Mouse (Mus musculus): ENCODE data around the gene Gatad2b. TPM values are rescaled to one million over a fixed set of nuclear protein-coding genes. Genes with fewer than 3 reads are reported as not detected.
A peak's percentile ranks its signal among the peaks of the same experiment; 100 is the strongest.

The Gatad2b gene
- polyA plus RNA-seq, 1 experiment from 2014 or later, result 3.9 TPM

GRCm38 (mm10) chr3:90374368-90374767 is 81.4 kb downstream of the Gatad2b start:
- ATAC-seq (ENCODE audit: low read depth), result no peak
- peaks cover 2% of the 10 kb centered on the region; the same call in 1 of the 2 replicates for H3K4me1 ChIP-seq (ENCODE audit: control insufficient read depth, low read depth, low read length)
- no peaks in the 10 kb centered on the region for H3K9me3 ChIP-seq (replicated peaks; ENCODE audit: control insufficient read depth, low read length)
- H3K36me3 ChIP-seq (ENCODE audit: control insufficient read depth, insufficient read depth), result no peaks in the 10 kb centered on the region
- H3K4me2 ChIP-seq (ENCODE audit: low read depth, low read length), result no peak overlapping the region
- no peaks in the 10 kb centered on the region for H3K27me3 ChIP-seq (ENCODE audit: control insufficient read depth, insufficient read depth, low read depth, low read length)
- no peak overlapping the region for H3K9ac ChIP-seq (ENCODE audit: low read depth, low read length)
- no peak overlapping the region for H3K27ac ChIP-seq (ENCODE audit: low read length)
- H3K4me3 ChIP-seq (ENCODE audit: low read depth, low read length), result no peak overlapping the region
- 67% methylated on average over 4 of the region's 4 CpGs for WGBS (ENCODE audit: insufficient replicate concordance)

GRCm38 (mm10) chr3:90375562-90376246 is 82.7 kb downstream of the Gatad2b start:
- no peaks in the 10 kb centered on the region for H3K27me3 ChIP-seq (ENCODE audit: control insufficient read depth, insufficient read depth, low read depth, low read length)
- WGBS (ENCODE audit: insufficient replicate concordance), result 45% methylated on average over 3 of the region's 3 CpGs
- no peak overlapping the region for H3K4me3 ChIP-seq (ENCODE audit: low read depth, low read length)
- H3K9ac ChIP-seq (ENCODE audit: low read depth, low read length), result no peak overlapping the region
- H3K27ac ChIP-seq (ENCODE audit: low read length), result no peak overlapping the region
- no peak for ATAC-seq (ENCODE audit: low read depth)
- H3K4me1 ChIP-seq (ENCODE audit: control insufficient read depth, low read depth, low read length), result peaks cover 2% of the 10 kb centered on the region; the same call in 1 of the 2 replicates
- no peaks in the 10 kb centered on the region for H3K9me3 ChIP-seq (replicated peaks; ENCODE audit: control insufficient read depth, low read length)
- no peaks in the 10 kb centered on the region for H3K36me3 ChIP-seq (ENCODE audit: control insufficient read depth, insufficient read depth)
- H3K4me2 ChIP-seq (ENCODE audit: low read depth, low read length), result no peak overlapping the region

DNA sequence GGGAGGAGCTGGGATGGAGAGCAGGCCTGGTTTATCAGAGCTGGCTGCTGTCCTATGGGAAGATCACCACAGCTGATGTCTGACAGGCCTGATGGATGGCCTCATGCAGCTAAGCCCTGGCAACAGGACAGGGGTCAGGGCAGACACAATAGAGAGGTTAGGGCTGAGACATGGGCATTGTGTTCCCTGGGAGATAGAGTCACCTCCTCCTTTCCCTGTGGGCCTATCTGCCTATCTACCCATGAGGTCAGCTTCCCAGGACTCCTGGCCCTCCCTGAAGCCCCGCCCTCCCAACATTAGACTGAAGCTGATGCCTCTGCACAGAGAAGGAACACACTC is 83.2 kb downstream of the Gatad2b start:
- Histone ChIP-seq H3K9ac (ENCODE audit: low read depth, low read length) (no peak overlapping the region), H3K4me1 (ENCODE audit: control insufficient read depth, low read depth, low read length) (peaks cover 2% of the 10 kb centered on the region; the same call in 1 of the 2 replicates), H3K27ac (ENCODE audit: low read length) (no peak overlapping the region), H3K4me3 (ENCODE audit: low read depth, low read length) (no peak overlapping the region), H3K36me3 (ENCODE audit: control insufficient read depth, insufficient read depth) (no peaks in the 10 kb centered on the region), H3K27me3 (ENCODE audit: control insufficient read depth, insufficient read depth, low read depth, low read length) (no peaks in the 10 kb centered on the region), H3K4me2 (ENCODE audit: low read depth, low read length) (no peak overlapping the region), H3K9me3 (replicated peaks; ENCODE audit: control insufficient read depth, low read length) (no peaks in the 10 kb centered on the region)
- peak; percentile 52 for ATAC-seq (ENCODE audit: low read depth)
- 67% methylated on average over 1 of the region's 1 CpGs for WGBS (ENCODE audit: insufficient replicate concordance)

DNA sequence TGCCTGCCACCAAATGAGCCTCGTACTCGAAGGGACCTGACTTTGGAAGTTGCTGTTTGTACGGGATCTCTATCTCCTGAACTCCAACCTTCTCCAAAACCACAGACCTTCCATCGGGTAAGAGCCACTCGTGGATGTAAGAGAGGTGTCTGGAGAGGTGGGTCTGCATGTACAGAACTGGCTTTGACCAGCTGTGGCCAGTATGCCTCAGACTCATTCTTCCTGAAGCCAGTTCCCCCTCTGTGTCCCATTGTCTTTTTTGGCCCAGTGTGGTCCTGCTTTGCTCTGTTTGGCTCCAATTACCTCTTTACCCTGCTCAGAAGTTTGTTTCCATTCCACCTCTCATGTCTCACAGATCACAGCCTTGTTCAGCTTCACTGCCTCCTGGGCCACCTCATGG is 85.5 kb downstream of the Gatad2b start:
- 56% methylated on average over 5 of the region's 5 CpGs for WGBS (ENCODE audit: insufficient replicate concordance)
- Histone ChIP-seq H3K27ac (ENCODE audit: low read length) (no peak overlapping the region), H3K4me1 (ENCODE audit: control insufficient read depth, low read depth, low read length) (peaks cover 2% of the 10 kb centered on the region; the same call in 1 of the 2 replicates), H3K36me3 (ENCODE audit: control insufficient read depth, insufficient read depth) (no peaks in the 10 kb centered on the region), H3K9me3 (replicated peaks; ENCODE audit: control insufficient read depth, low read length) (no peaks in the 10 kb centered on the region), H3K4me3 (ENCODE audit: low read depth, low read length) (no peak overlapping the region), H3K27me3 (ENCODE audit: control insufficient read depth, insufficient read depth, low read depth, low read length) (no peaks in the 10 kb centered on the region), H3K4me2 (ENCODE audit: low read depth, low read length) (no peak overlapping the region), H3K9ac (ENCODE audit: low read depth, low read length) (no peak overlapping the region)
- ATAC-seq (ENCODE audit: low read depth), result no peak

GRCm38 (mm10) chr3:90381727-90382126 is 88.7 kb downstream of the Gatad2b start:
- peaks cover 6% of the 10 kb centered on the region for H3K4me1 ChIP-seq (ENCODE audit: control insufficient read depth, low read depth, low read length)
- H3K9ac ChIP-seq (ENCODE audit: low read depth, low read length), result no peak overlapping the region
- no peaks in the 10 kb centered on the region for H3K36me3 ChIP-seq (ENCODE audit: control insufficient read depth, insufficient read depth)
- no peak overlapping the region for H3K4me2 ChIP-seq (ENCODE audit: low read depth, low read length)
- ATAC-seq (ENCODE audit: low read depth), result no peak
- H3K4me3 ChIP-seq (ENCODE audit: low read depth, low read length), result no peak overlapping the region
- H3K9me3 ChIP-seq (replicated peaks; ENCODE audit: control insufficient read depth, low read length), result no peaks in the 10 kb centered on the region
- H3K27me3 ChIP-seq (ENCODE audit: control insufficient read depth, insufficient read depth, low read depth, low read length), result no peaks in the 10 kb centered on the region
- no peak overlapping the region for H3K27ac ChIP-seq (ENCODE audit: low read length)
- 63% methylated on average over 11 of the region's 11 CpGs for WGBS (ENCODE audit: insufficient replicate concordance)

DNA sequence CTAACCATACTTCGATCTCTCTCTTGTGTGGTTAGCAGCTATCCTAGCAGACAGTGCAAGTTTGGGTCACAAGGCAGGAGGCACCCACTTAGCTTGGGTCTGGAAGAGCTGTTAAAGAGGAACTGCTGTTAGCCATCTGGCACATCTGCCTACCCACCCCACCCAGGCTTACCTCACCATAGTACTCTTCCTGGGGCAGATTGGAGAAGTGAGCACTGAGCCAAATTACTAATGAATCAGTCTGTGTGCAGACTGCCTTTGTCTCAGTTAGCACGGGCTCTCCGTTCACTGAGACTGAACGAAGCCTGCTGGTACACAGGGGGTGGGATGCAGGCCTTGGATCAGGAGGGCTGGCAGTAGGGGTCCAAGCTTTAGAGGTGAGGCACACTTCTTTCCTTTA is 90.7 kb downstream of the Gatad2b start:
- no peaks in the 10 kb centered on the region for H3K9me3 ChIP-seq (replicated peaks; ENCODE audit: control insufficient read depth, low read length)
- no peak overlapping the region for H3K4me3 ChIP-seq (ENCODE audit: low read depth, low read length)
- ATAC-seq (ENCODE audit: low read depth), result no peak
- peaks cover 7% of the 10 kb centered on the region for H3K27me3 ChIP-seq (ENCODE audit: control insufficient read depth, insufficient read depth, low read depth, low read length)
- no peak overlapping the region for H3K4me2 ChIP-seq (ENCODE audit: low read depth, low read length)
- no peaks in the 10 kb centered on the region for H3K36me3 ChIP-seq (ENCODE audit: control insufficient read depth, insufficient read depth)
- no peak overlapping the region for H3K9ac ChIP-seq (ENCODE audit: low read depth, low read length)
- peaks cover 6% of the 10 kb centered on the region for H3K4me1 ChIP-seq (ENCODE audit: control insufficient read depth, low read depth, low read length)
- WGBS (ENCODE audit: insufficient replicate concordance), result 36% methylated on average over 4 of the region's 4 CpGs
- H3K27ac ChIP-seq (ENCODE audit: low read length), result no peak overlapping the region

DNA sequence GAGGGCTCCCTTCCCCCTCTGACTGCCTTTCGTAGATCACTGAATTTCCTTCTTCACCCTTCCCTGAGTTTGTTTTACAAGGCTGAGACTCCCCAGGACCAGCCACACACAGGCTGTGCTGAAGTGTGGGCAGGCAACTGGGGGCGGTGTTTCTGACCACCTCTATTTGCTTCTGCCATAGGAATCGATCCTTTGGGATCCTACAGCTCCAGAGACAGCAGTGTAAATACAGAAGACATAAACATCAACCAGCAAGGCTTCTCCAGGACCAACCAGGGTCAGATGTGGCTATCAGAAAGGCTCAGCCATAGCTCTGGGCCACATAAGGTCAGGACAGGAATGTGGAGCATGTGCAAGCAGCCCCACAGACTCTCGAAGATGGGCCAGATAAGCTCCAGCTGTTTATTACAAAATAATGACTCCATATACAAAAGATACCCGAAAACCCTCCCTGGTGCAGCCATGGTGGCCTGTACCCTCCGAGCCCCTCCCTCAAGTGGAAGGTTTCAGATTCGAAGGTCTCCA is 91.9 kb downstream of the Gatad2b start:
- H3K27me3 ChIP-seq (ENCODE audit: control insufficient read depth, insufficient read depth, low read depth, low read length), result peaks cover 20% of the 10 kb centered on the region
- no peak overlapping the region for H3K27ac ChIP-seq (ENCODE audit: low read length)
- peaks cover 9% of the 10 kb centered on the region for H3K4me1 ChIP-seq (ENCODE audit: control insufficient read depth, low read depth, low read length)
- H3K9me3 ChIP-seq (replicated peaks; ENCODE audit: control insufficient read depth, low read length), result no peaks in the 10 kb centered on the region
- H3K4me3 ChIP-seq (ENCODE audit: low read depth, low read length), result no peak overlapping the region
- no peak for ATAC-seq (ENCODE audit: low read depth)
- H3K4me2 ChIP-seq (ENCODE audit: low read depth, low read length), result no peak overlapping the region
- 58% methylated on average over 7 of the region's 7 CpGs for WGBS (ENCODE audit: insufficient replicate concordance)
- H3K36me3 ChIP-seq (ENCODE audit: control insufficient read depth, insufficient read depth), result no peaks in the 10 kb centered on the region
- H3K9ac ChIP-seq (ENCODE audit: low read depth, low read length), result no peak overlapping the region

DNA sequence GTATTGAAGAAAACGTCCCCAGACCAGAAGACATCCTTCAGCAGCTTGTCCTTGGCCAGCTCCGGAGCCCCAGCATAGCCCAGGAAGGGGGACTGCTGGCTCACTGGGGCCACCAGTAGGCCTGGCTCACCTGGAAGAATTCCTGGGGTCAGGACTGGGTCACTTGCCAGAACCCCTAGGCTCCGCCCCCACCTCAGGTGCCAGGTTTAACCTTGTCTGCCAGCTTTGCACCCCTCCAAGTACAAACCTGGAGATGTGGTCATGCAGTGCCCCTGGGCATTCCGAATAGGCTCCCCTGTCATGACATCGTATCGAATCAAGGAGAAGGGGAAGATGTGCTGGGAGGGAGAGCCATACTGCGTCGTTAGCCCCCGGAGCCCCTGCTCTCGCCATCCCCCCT is 93.8 kb downstream of the Gatad2b start:
- no peak for ATAC-seq (ENCODE audit: low read depth)
- no peak overlapping the region for H3K9ac ChIP-seq (ENCODE audit: low read depth, low read length)
- no peak overlapping the region for H3K27ac ChIP-seq (ENCODE audit: low read length)
- no peaks in the 10 kb centered on the region for H3K9me3 ChIP-seq (replicated peaks; ENCODE audit: control insufficient read depth, low read length)
- peaks cover 12% of the 10 kb centered on the region for H3K4me1 ChIP-seq (ENCODE audit: control insufficient read depth, low read depth, low read length)
- peaks cover 28% of the 10 kb centered on the region for H3K27me3 ChIP-seq (ENCODE audit: control insufficient read depth, insufficient read depth, low read depth, low read length)
- no peak overlapping the region for H3K4me2 ChIP-seq (ENCODE audit: low read depth, low read length)
- no peak overlapping the region for H3K4me3 ChIP-seq (ENCODE audit: low read depth, low read length)
- no peaks in the 10 kb centered on the region for H3K36me3 ChIP-seq (ENCODE audit: control insufficient read depth, insufficient read depth)
- 76% methylated on average over 10 of the region's 10 CpGs for WGBS (ENCODE audit: insufficient replicate concordance)

DNA sequence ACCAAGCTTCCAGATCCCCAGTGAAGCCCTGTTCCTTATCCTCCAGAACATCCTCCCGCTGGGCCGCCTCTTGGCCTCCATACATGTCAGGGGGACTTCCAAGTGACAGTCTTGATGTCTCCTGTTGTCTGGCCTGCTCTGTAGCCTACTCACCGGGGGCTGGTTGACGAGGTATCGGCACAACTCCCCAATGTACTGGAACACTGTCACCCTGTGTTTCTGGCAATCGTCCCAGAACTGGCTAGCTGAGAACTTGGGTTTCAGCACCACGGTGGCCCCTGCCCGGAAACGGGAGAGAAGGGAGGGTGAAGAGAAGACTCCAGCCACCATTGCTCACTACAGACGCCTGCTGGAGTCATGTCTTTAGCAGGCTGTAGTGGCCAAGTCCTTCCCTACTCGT is 94.5 kb downstream of the Gatad2b start:
- Histone ChIP-seq H3K4me3 (ENCODE audit: low read depth, low read length) (no peak overlapping the region), H3K4me1 (ENCODE audit: control insufficient read depth, low read depth, low read length) (peaks cover 12% of the 10 kb centered on the region), H3K27ac (ENCODE audit: low read length) (no peak overlapping the region), H3K36me3 (ENCODE audit: control insufficient read depth, insufficient read depth) (peaks cover 3% of the 10 kb centered on the region; the same call in 1 of the 2 replicates), H3K27me3 (ENCODE audit: control insufficient read depth, insufficient read depth, low read depth, low read length) (peaks cover 28% of the 10 kb centered on the region), H3K9ac (ENCODE audit: low read depth, low read length) (no peak overlapping the region), H3K4me2 (ENCODE audit: low read depth, low read length) (no peak overlapping the region), H3K9me3 (replicated peaks; ENCODE audit: control insufficient read depth, low read length) (no peaks in the 10 kb centered on the region)
- ATAC-seq (ENCODE audit: low read depth), result no peak
- 59% methylated on average over 11 of the region's 11 CpGs for WGBS (ENCODE audit: insufficient replicate concordance)

All from liver, embryonic 16.5 days (tissue).